12 mouse cellular contexts compared by ENCODE assay signal in genomic region chr12:3385940-3386339, GRCm38 (mm10). TPM values are rescaled to one million over a fixed set of nuclear protein-coding genes. Genes with fewer than 3 reads are reported as not detected.
A peak's percentile ranks its signal among the peaks of the same experiment; 100 is the strongest.
DNase-seq lines count a peak whose midpoint lies in the region; ATAC-seq lines count a peak whose summit lies in the region.
"Had no signal": no experiment of that assay in that cellular context is flagged by ENCODE, and none has a peak within 500 bp of the region (broad histone marks: within the 10 kb centered on the region; RNA-seq: fewer than 3 reads in every experiment).

No protein-coding gene starts in this region.

- DNase-seq in heart, adult 11 months = peak; percentile 92
- no peak for DNase-seq in heart, postnatal 14 days
- no peak for DNase-seq in gastrocnemius, postnatal 25 days
- DNase-seq: adrenal gland, postnatal 10 days; gastrocnemius, postnatal 36 days; lung, postnatal 14 days; thymus, postnatal 36 days had no signal

- 29% methylated on average over 10 of the region's 10 CpGs for WGBS in forebrain, embryonic 16.5 days
- WGBS in neural tube, embryonic 14.5 days = 50% methylated on average over 10 of the region's 10 CpGs

- H3K27ac ChIP-seq in forebrain, embryonic 16.5 days (ENCODE audit: low read length) = peak overlapping the region; percentile 33
- peak overlapping the region; percentile 25; the same call in 1 of the 2 replicates for H3K27ac ChIP-seq in neural tube, embryonic 14.5 days (ENCODE audit: low read depth, low read length)
- H3K27ac ChIP-seq: limb, embryonic 12.5 days had no signal

- H3K4me2 ChIP-seq in forebrain, embryonic 16.5 days (ENCODE audit: low read length) = no peak overlapping the region
- H3K4me2 ChIP-seq in neural tube, embryonic 14.5 days (ENCODE audit: low read depth, low read length) = no peak overlapping the region
- H3K4me2 ChIP-seq: limb, embryonic 12.5 days had no signal

- intact Hi-C loops in heart, postnatal 14 days (cut with DNase I) = no loop called here

- peaks cover 88% of the 10 kb centered on the region for H3K4me1 ChIP-seq in megakaryocyte, embryonic 14.5 days
- peaks cover 18% of the 10 kb centered on the region for H3K4me1 ChIP-seq in forebrain, embryonic 16.5 days (replicated peaks; ENCODE audit: control insufficient read depth, insufficient read depth, low read length)
- H3K4me1 ChIP-seq in neural tube, embryonic 14.5 days (ENCODE audit: control insufficient read depth, insufficient read depth, low read length) = no peaks in the 10 kb centered on the region
- H3K4me1 ChIP-seq: limb, embryonic 12.5 days had no signal

- no peaks in the 10 kb centered on the region for H3K9me3 ChIP-seq in megakaryocyte, embryonic 14.5 days
- no peaks in the 10 kb centered on the region for H3K9me3 ChIP-seq in forebrain, embryonic 16.5 days (ENCODE audit: control insufficient read depth, low read length)
- H3K9me3 ChIP-seq in neural tube, embryonic 14.5 days (ENCODE audit: control insufficient read depth, low read length) = no peaks in the 10 kb centered on the region
- H3K9me3 ChIP-seq: limb, embryonic 12.5 days had no signal

- no peaks in the 10 kb centered on the region for H3K27me3 ChIP-seq in megakaryocyte, embryonic 14.5 days (replicated peaks)
- H3K27me3 ChIP-seq in forebrain, embryonic 16.5 days (replicated peaks; ENCODE audit: control insufficient read depth, insufficient read depth, low read length) = no peaks in the 10 kb centered on the region
- H3K27me3 ChIP-seq in neural tube, embryonic 14.5 days (ENCODE audit: control insufficient read depth, insufficient read depth, low read length) = no peaks in the 10 kb centered on the region
- H3K27me3 ChIP-seq: limb, embryonic 12.5 days had no signal

- no peak for ATAC-seq in megakaryocyte, adult 5-6 weeks (ENCODE audit: poor library complexity, severe bottlenecking)
- peak; percentile 11; the same call in 1 of the 2 replicates for ATAC-seq in forebrain, embryonic 16.5 days
- ATAC-seq in neural tube, embryonic 14.5 days (ENCODE audit: low read depth) = no peak

- H3K9ac ChIP-seq in forebrain, embryonic 16.5 days (replicated peaks; ENCODE audit: low read depth, low read length) = no peak overlapping the region
- no peak overlapping the region for H3K9ac ChIP-seq in neural tube, embryonic 14.5 days (replicated peaks; ENCODE audit: low read depth, low read length)
- H3K9ac ChIP-seq: limb, embryonic 12.5 days had no signal

- peaks cover 64% of the 10 kb centered on the region for H3K36me3 ChIP-seq in megakaryocyte, embryonic 14.5 days (replicated peaks; ENCODE audit: low read length)
- H3K36me3 ChIP-seq in forebrain, embryonic 16.5 days (ENCODE audit: control insufficient read depth, insufficient read depth) = peaks cover 33% of the 10 kb centered on the region
- peaks cover 39% of the 10 kb centered on the region for H3K36me3 ChIP-seq in neural tube, embryonic 14.5 days (ENCODE audit: control insufficient read depth, insufficient read depth, low read length)

- peak overlapping the region; percentile 78 for H3K4me3 ChIP-seq in megakaryocyte, embryonic 14.5 days (replicated peaks)
- H3K4me3 ChIP-seq in forebrain, embryonic 16.5 days (replicated peaks; ENCODE audit: low read length) = no peak overlapping the region
- no peak overlapping the region for H3K4me3 ChIP-seq in neural tube, embryonic 14.5 days (ENCODE audit: low read depth, low read length)
- H3K4me3 ChIP-seq: limb, embryonic 12.5 days had no signal

RNA-seq across cellular contexts. Expression of gene Kif3c, which starts 21.0 kb away (rescaled TPM):
- 1 to 10 TPM; 4.4 to 5.3 TPM for total RNA-seq in heart, postnatal 14 days (2021)
- 1.3 and 2.8 TPM in 2 replicates for polyA plus RNA-seq in megakaryocyte, embryonic 14.5 days (2012; ENCODE audit: insufficient read depth, low replicate concordance)
- total RNA-seq in megakaryocyte, adult 5-6 weeks (2015) = 1.8 and 2.5 TPM in 2 replicates
- 1.8 and 1.9 TPM in 2 replicates for total RNA-seq in megakaryocyte, adult 5-6 weeks (2017)
- 118 and 122 TPM in 2 replicates for polyA plus RNA-seq in forebrain, embryonic 16.5 days (2015; fragmentation: Nextera tagmentation; extraction: Ambion mirVana)
- polyA plus RNA-seq in neural tube, embryonic 14.5 days (2014; fragmentation: Nextera tagmentation; extraction: Ambion mirVana) = 66.9 and 84.4 TPM in 2 replicates
- total RNA-seq in gastrocnemius, postnatal 25 days (2021) = 10 to 100 TPM; 11.3 to 13.2 TPM

RNA-seq across cellular contexts. Expression of gene Asxl2, which starts 40.7 kb away (rescaled TPM):
- 10 to 100 TPM; 26.1 to 26.4 TPM for total RNA-seq in heart, postnatal 14 days (2021)
- 1.8 and 4.3 TPM in 2 replicates for polyA plus RNA-seq in megakaryocyte, embryonic 14.5 days (2012; ENCODE audit: insufficient read depth, low replicate concordance)
- total RNA-seq in megakaryocyte, adult 5-6 weeks (2015) = 33.5 and 38.8 TPM in 2 replicates
- total RNA-seq in megakaryocyte, adult 5-6 weeks (2017) = 29.0 and 41.9 TPM in 2 replicates
- 13.2 and 15.7 TPM in 2 replicates for polyA plus RNA-seq in forebrain, embryonic 16.5 days (2015; fragmentation: Nextera tagmentation; extraction: Ambion mirVana)
- 14.7 and 15.3 TPM in 2 replicates for polyA plus RNA-seq in neural tube, embryonic 14.5 days (2014; fragmentation: Nextera tagmentation; extraction: Ambion mirVana)
- 10 to 100 TPM; 12.5 to 12.9 TPM for total RNA-seq in gastrocnemius, postnatal 25 days (2021)
